Mouse (Mus musculus): ENCODE data around the gene Negr1.

GRCm38 (mm10) chr3:156871641-156872196 lies 310.1 kb downstream of the Negr1 start:
- TF ChIP-seq CTCF (conservative IDR thresholded peaks at IDR 0.05; ENCODE audit: low read length) (peak; percentile 32), NANOG (IDR thresholded peaks at IDR 0.05; ENCODE audit: borderline replicate concordance, low read length) (no peak)
